Mouse (Mus musculus) ZHBTc4 (cell line): ENCODE measurements around the gene Klkb1.

Experiments used
- DNase-seq: peaks from one replicate; pipeline ENCODE4 v3.0.0-alpha.2; 2011; ENCODE audit warnings: low read depth, low spot score

Gene Klkb1

DNA sequence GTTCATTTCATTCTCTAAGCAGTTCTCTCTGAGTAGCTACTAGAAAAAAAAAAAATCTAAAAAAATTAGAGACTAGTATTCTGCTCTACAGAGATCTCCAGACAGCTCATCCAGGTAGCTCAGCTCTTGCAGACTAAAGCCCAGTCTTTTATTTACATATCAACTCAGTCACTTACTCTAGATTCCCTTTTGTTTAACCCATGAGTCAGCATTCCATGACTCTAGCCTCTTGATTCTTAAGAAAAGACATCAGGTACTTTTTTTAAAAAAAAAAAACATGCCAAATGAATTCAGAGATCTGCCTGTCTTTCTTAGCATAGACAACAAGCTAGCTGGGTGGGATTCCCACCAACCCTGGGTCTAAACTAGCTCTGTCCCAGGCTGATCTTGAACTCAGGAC is 26.2 kb downstream of the Klkb1 start:
- DNase-seq = no peak

DNA sequence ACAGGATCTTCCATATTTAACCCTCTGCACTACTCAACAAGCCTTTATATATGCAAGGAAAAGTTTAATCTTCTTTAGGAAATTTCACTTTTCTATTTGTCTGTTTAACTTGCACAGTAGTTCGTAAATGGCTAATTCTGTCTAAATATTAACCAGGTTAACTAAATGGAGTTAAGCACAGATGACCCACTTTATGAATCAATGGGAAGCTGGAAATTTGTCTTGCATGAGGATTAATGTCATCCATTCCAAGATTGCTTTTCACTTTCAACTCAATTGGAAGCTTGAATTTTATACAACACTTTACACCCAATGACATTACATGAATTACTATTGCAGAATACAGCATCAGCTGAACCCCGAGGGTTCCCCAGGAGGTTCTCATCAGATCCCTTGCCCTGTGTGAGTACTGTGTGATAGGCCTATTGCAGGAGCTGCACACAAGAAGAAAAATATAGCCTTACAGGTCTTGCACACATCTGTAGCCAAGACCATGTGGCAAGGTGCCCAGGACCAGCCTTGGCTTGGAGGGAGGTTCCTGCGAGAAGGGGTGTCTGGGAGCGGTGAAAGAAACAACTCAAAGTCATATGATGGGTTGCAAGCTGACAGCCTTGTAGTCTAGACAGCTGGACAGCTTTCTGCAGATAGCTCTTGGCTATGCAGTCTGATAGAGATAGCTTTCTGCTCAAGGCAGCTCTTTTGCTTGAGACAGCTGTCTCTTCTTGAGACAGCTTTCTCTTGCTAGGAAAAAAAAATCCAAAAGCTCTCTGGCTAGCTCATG is 26.9 kb downstream of the Klkb1 start:
- DNase-seq = no peak

DNA sequence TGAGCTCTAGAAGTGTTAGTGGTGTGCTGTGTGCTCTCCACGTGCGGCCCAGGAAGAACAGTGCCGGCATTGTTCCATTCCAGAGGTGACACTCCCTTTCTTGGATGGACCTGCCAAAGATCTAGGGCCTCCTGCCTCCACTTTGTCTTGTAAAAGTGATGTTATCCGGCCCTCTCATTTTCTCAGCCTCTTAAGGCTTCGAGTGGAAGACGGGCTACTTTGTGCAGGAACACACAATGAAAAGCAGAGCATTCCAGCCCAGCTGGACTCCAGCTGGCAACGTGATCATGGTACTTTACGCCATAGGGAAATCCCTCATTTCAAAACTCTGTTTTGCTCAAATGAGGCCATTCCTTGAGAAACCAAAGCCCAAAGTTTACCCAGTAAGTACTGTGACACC is 27.7 kb downstream of the Klkb1 start:
- DNase-seq = peak; percentile 72

DNA sequence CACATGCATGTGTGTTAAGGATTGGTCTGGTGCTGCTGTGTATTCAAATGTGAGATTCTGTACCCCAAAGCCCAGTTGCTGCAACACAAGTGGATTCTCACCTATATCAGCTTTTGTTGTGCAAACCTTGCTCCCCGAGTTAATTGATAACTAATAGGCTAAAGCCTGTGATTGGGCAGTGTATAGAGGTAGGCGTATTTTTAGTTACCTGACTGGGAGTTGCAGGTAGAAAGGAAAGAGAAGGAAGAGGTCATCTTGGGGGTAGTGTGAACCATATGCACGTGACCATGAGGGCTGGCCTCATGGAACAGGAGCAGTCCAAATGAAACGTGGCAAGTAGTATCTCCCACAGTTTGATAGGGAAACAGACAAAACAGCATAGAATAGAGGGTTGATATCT is 29.7 kb downstream of the Klkb1 start:
- DNase-seq = no peak

DNA sequence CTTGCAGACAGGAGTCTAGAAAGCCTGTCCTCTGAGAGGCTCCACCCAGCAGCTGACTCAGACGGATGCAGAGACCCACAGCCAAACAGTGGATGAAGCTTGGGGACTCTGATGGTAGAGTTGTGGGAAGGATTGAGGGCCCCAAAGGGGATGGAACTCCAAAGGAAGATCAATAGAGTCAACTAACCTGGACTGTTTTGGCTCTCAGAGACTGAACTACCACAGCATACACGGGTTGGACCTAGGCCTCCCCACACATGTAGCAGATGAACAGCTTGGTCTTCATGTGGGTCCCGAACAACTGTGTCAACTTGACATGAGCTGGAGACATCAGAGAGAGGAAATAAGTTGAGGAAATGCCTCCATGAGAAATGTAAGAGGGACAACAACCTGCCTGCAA is 31.8 kb downstream of the Klkb1 start:
- DNase-seq = no peak

DNA sequence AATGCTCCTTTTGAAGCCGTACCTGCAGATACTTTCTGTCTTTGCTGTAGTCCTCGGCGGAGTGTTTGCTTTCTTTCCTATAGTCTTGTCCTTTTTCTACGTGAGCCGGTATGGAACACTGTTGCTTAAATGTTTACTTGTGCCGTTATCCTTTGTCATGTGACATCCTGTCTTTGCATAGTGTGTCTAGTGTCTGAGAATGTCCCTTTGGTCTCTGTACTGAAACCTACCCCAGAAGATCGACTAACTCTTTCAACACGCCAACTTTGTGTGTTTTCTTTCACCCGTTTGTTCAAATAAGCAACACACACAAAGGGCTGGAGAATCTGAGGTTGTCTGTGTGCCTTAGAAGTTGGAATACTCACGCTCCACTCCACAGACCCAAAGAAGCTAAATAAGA is 32.7 kb downstream of the Klkb1 start, which contains the start of gene F11:
Gene F11 (minus strand): TSS at position 112 of the 400 bp plus-strand sequence.
- no peak for DNase-seq

DNA sequence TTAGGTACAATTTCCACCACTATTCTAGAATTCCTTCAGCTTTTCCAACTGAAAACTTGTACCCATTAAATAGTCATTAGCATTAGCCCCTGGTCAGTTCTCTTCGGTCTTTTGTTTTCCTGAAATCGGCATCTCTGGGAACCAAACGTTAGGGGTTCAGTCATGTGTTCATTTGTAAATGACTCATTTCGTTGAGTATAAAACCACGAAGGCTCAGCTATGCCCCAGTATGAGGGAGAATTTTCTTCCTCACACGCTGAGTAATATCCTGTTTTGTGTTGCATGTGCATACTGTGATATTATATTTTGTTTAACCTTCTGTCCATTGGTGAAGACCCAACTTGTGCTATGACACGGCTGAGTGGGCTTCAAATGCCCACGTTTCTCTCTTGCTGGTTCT is 36.2 kb downstream of the Klkb1 start:
- DNase-seq = no peak

DNA sequence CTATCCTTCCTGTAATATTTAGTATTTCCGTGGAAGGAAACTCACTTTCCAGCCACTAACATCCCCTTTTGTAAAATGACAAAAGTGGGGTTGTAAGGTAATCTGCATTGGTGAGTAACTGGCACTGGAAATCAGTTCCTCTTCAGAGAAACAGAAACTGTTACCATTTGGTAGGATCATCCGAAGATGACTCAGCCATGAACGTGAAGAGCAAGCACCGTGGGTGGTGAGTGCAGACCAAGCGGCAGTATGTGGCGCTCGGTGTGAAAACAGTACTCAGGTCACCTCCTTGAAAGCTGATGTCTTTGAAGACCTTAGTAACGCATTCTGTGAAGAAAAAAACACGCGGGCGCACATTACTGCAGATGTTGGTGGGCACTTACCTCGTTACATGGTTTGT is 39.6 kb downstream of the Klkb1 start:
- no peak for DNase-seq

GRCm38 (mm10) chr8:45254194-45254842 is 40.3 kb downstream of the Klkb1 start:
- no peak for DNase-seq

DNA sequence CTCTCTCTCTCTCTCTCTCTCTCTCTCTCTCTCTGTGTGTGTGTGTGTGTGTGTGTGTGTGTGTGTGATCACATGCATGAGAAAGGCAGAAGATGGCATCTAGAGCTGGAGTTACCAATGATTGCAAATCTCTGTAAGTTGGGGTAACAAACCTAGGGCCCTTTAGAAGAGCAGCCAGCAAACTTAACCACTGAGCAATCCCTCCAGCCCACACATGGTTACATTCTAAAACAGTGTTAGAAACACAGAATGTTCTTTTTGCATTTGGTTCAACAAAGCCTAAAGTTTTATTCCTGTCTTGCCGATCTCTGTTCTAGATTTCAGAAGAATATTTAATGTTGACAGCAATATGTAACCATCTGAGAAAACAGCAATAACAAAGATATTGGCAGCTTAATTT is 41.1 kb downstream of the Klkb1 start:
- DNase-seq = no peak

- no peak for DNase-seq
These were observed 41.5 kb downstream of the Klkb1 start for GRCm38 (mm10) chr8:45253111-45253510.

GRCm38 (mm10) chr8:45246307-45246706 is 48.4 kb downstream of the Klkb1 start:
- DNase-seq = peak; percentile 58

GRCm38 (mm10) chr8:45239363-45239762 is 55.3 kb downstream of the Klkb1 start:
- no peak for DNase-seq

DNA sequence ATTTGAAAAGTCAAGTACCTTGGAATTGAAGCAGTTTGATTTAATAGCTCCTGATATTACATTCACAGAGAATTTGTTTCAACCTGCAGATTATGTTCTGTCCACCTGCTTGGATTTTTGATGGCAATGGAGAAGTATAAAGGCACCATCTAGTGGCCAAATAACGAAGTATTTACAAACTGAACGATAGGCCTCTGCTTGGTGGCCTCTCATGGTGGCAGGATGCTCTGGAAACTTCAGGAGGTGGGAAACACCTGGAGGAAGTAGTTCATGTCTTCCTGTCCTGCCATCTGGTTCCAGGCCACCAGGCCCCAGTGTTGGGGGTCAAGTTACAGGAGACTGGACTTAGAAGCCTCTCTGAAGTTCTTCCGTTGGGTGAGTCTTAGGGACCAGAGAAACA is 56.4 kb downstream of the Klkb1 start:
- peak; percentile 62 for DNase-seq

- peak; percentile 89 for DNase-seq
These were observed 58.3 kb downstream of the Klkb1 start for GRCm38 (mm10) chr8:45236164-45236912.

DNA sequence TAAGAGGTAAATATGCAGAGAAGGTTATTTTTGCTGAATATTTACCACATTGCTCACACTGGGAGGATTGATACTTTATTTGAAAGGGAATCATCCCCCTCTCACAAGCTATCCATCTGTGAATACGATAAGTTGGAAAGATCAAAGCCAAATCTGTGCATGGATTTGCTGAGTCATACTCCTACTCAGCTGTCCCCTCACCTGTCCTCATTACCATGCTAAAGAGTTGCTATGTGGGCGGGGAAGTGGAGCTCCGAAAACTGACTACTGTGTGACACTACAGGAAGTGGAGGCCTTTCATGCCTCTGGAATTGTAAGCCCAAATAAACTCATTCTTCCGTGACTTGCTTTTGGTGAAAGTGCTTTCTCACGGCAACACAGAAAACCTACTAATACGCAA is 59.4 kb downstream of the Klkb1 start:
- DNase-seq = peak; percentile 70

- DNase-seq = peak; percentile 95
These were observed 61.4 kb downstream of the Klkb1 start for GRCm38 (mm10) chr8:45233256-45233655.
